Comparison of ENCODE assay signal across 11 mouse cellular contexts in genomic region chr6:91130856-91131255, GRCm38 (mm10).
"Had no signal": no experiment of that assay in that cellular context is flagged by ENCODE, and none has a peak within 500 bp of the region (broad histone marks: within the 10 kb centered on the region; RNA-seq: fewer than 3 reads in every experiment).

No protein-coding gene starts in this region.

- H3K4me2 ChIP-seq: limb, embryonic 13.5 days; midbrain, embryonic 11.5 days; midbrain, embryonic 15.5 days; neural tube, embryonic 12.5 days had no signal

- H3K36me3 ChIP-seq: limb, embryonic 13.5 days; midbrain, embryonic 15.5 days; neural tube, embryonic 12.5 days had no signal

- ATAC-seq: midbrain, embryonic 15.5 days had no signal

- H3K9me3 ChIP-seq: limb, embryonic 13.5 days; midbrain, embryonic 15.5 days; neural tube, embryonic 12.5 days had no signal

- H3K27ac ChIP-seq: kidney, postnatal 0 days; limb, embryonic 13.5 days; midbrain, embryonic 15.5 days; neural tube, embryonic 12.5 days had no signal

- DNase-seq: kidney, adult 11 months; kidney, adult 9 months; left cerebral cortex, postnatal 4 days; lung, adult 18-20 months; right cerebral cortex, postnatal 14 days; thymus, postnatal 36 days had no signal

- H3K4me1 ChIP-seq: limb, embryonic 13.5 days; midbrain, embryonic 15.5 days; neural tube, embryonic 12.5 days had no signal

- H3K4me3 ChIP-seq: limb, embryonic 13.5 days; midbrain, embryonic 15.5 days; neural tube, embryonic 12.5 days had no signal

- H3K27me3 ChIP-seq: midbrain, embryonic 15.5 days; neural tube, embryonic 12.5 days had no signal

- H3K9ac ChIP-seq: limb, embryonic 13.5 days; midbrain, embryonic 15.5 days; neural tube, embryonic 12.5 days had no signal
